Mouse (Mus musculus) liver, embryonic 14.5 days (tissue): Measurements from ENCODE around the gene Clec3a. TPM values are rescaled to one million over a fixed set of nuclear protein-coding genes. Genes with fewer than 3 reads are reported as not detected.

Experiments used
- ATAC-seq: fragments of 200-750 bp; cut with Nextera tagmentation; 2 replicates; pipeline ENCODE4 v1.8.0; 2017; ENCODE audit warnings: moderate number of reproducible peaks, mild to moderate bottlenecking, moderate library complexity; ENCODE audit not compliant: insufficient read depth
- DNase-seq, 3 experiments: peaks; one replicate each; pipeline ENCODE4 v3.0.0-alpha.2; 2012 to 2013; ENCODE audit warnings: low read depth in 3 of 3, low spot score in 3 of 3
- H3K27ac ChIP-seq: fragments of 300-500 bp; sonication (generic); 2 replicates; pipeline ENCODE4 v1.5.1; 2014; ENCODE audit warnings: moderate library complexity, mild to moderate bottlenecking, control low read depth, inconsistent platforms
- H3K27me3 ChIP-seq: fragments of 300-500 bp; sonication (generic); 2 replicates; pipeline ENCODE4 v1.6.1; 2014; ENCODE audit warnings: mild to moderate bottlenecking, low read length, moderate library complexity; ENCODE audit not compliant: control insufficient read depth, insufficient read depth
- H3K36me3 ChIP-seq: fragments of 300-500 bp; sonication (generic); replicated peaks from 2 replicates; pipeline ENCODE4 v1.6.1; 2014; ENCODE audit warnings: low read depth; ENCODE audit not compliant: control insufficient read depth, insufficient read depth
- H3K4me1 ChIP-seq, 2 experiments: fragments of 200-500 bp in 1 of 2; fragments of 300-500 bp in 1 of 2; sonication (generic) in 1 of 2; replicated peaks; 2 replicates each; pipeline ENCODE4 v1.6.1; 2012 to 2014; ENCODE audit warnings: antibody characterized with exemption in 1 of 2, inconsistent platforms in 1 of 2, low read length in 1 of 2; ENCODE audit not compliant: control insufficient read depth in 2 of 2, insufficient read depth in 2 of 2
- H3K4me2 ChIP-seq: fragments of 300-500 bp; sonication (generic); 2 replicates; pipeline ENCODE4 v1.6.1; 2014; ENCODE audit warnings: low read depth, mild to moderate bottlenecking, control low read depth, moderate library complexity
- H3K4me3 ChIP-seq, 2 experiments: fragments of 200-500 bp in 1 of 2; fragments of 300-500 bp in 1 of 2; sonication (generic) in 1 of 2; 2 replicates each; pipeline ENCODE4 v1.5.1; 2012 to 2014; ENCODE audit warnings: low read depth in 2 of 2, low read length in 2 of 2, mild to moderate bottlenecking in 2 of 2, control low read depth in 1 of 2, inconsistent platforms in 1 of 2, moderate library complexity in 1 of 2; ENCODE audit not compliant: insufficient read depth in 1 of 2
- H3K9ac ChIP-seq: fragments of 300-500 bp; sonication (generic); replicated peaks from 2 replicates; pipeline ENCODE4 v1.6.1; 2014; ENCODE audit warnings: mild to moderate bottlenecking, control low read depth, moderate library complexity
- H3K9me3 ChIP-seq: fragments of 300-500 bp; sonication (generic); 2 replicates; pipeline ENCODE4 v1.6.1; 2016; ENCODE audit warnings: low read length, mixed read lengths; ENCODE audit not compliant: control insufficient read depth
- CTCF ChIP-seq: IDR thresholded peaks from 2 replicates; pipeline ENCODE4 v1.5.1; 2016; ENCODE audit warnings: antibody characterized with exemption, low read depth, control low read depth
- EP300 ChIP-seq: IDR thresholded peaks from 2 replicates; pipeline ENCODE4 v1.6.1; 2016; ENCODE audit warnings: antibody characterized with exemption, low read depth
- WGBS: fragments of 180-500 bp; shearing (Covaris S2); extraction: QIAGEN DNeasy Blood & Tissue Kit; methylation state at CpG from one replicate; pipeline ENCODE4 v1.1.7; 2014; ENCODE audit not compliant: insufficient replicate concordance; 5-methylcytosine and 5-hydroxymethylcytosine counted together
- polyA plus RNA-seq, 2 experiments: library from polyadenylated mRNA; depleted of rRNA in 1 of 2; stranded (reverse) in 1 of 2; unstranded in 1 of 2; fragments of >200 nt; fragmentation: Nextera tagmentation in 1 of 2; extraction: Ambion mirVana in 1 of 2; gene quantifications; 2 replicates each; pipeline versions ENCODE4 v1.2.1 to v1.2.3; 2012 to 2014

The Clec3a gene
- polyA plus RNA-seq, 2 experiments, result not detected

DNA sequence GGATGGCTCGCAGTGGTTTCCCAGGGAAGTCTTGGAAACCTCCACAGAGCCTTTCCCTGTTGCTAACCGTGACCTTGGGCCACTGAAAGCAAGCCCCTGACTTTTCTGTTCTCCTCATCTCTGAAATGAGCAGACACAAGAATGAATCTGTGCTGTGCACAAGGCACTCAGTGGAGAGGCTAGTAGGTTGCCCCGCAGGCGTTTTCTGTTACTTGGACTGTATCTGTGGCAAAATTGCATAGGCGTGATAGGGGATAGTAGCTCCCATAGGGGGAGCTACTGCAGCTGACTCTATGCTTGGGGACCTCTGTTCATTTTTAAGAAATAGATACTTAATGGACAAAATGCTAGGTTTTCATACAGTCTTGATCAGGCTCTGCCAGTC is 22.3 kb downstream of the Clec3a start:
- 15% methylated on average over 5 of the region's 5 CpGs for WGBS
- no peaks in the 10 kb centered on the region for H3K27me3 ChIP-seq
- no peaks in the 10 kb centered on the region for H3K36me3 ChIP-seq
- H3K4me2 ChIP-seq, result peak overlapping the region; percentile 63
- ATAC-seq (no peak), DNase-seq (no peak)
- peaks cover 0 to 6% of the 10 kb centered on the region in 2 experiments; a peak in 2 of 4 replicates for H3K4me1 ChIP-seq
- H3K27ac ChIP-seq, result no peak overlapping the region
- TF ChIP-seq CTCF, result no peak; the same call in 1 of the 2 replicates
- no peak for TF ChIP-seq EP300
- H3K9me3 ChIP-seq, result no peaks in the 10 kb centered on the region
- peak overlapping the region; percentile 47 for H3K9ac ChIP-seq
- peak overlapping the region; percentile 60 to 87 for H3K4me3 ChIP-seq

DNA sequence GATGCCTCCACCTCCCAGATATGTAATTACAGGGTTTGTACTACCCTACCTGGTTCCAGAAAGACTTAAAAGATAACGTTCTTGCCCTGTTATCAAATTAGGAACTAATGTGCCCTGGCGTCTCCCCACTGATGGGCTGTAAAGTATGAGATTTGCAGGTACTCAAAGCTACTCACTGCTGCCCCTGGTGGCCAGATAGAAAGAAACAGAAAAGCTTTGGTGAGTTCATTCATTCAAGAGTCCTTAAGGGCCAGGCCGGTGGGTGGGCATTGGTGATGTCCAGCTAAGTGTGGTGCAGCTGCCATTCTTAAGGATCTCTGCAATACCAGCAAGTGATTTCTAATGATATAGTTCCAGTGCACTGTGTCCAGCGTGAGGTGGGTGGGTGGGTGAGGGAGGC is 23.7 kb downstream of the Clec3a start:
- Histone ChIP-seq H3K4me1 (peaks cover 0 to 6% of the 10 kb centered on the region in 2 experiments; a peak in 2 of 4 replicates), H3K27me3 (no peaks in the 10 kb centered on the region), H3K4me3 (no peak overlapping the region), H3K9ac (no peak overlapping the region), H3K9me3 (no peaks in the 10 kb centered on the region), H3K27ac (no peak overlapping the region), H3K36me3 (no peaks in the 10 kb centered on the region), H3K4me2 (no peak overlapping the region)
- 50% methylated on average over 4 of the region's 4 CpGs for WGBS
- DNase-seq, result peak; percentile 23 to 56 (median 31)
- TF ChIP-seq EP300 (no peak), CTCF (peak; percentile 75)
- ATAC-seq, result no peak

GRCm38 (mm10) chr8:114446884-114447283 is 29.0 kb downstream of the Clec3a start:
- DNase-seq (no peak), ATAC-seq (no peak)
- no peak overlapping the region for H3K4me2 ChIP-seq
- no peak for TF ChIP-seq EP300
- 67% methylated on average over 7 of the region's 7 CpGs for WGBS
- no peak overlapping the region for H3K4me3 ChIP-seq
- H3K27me3 ChIP-seq, result no peaks in the 10 kb centered on the region
- H3K27ac ChIP-seq, result no peak overlapping the region
- no peaks in the 10 kb centered on the region for H3K4me1 ChIP-seq
- no peak overlapping the region for H3K9ac ChIP-seq
- no peaks in the 10 kb centered on the region for H3K9me3 ChIP-seq
- H3K36me3 ChIP-seq, result no peaks in the 10 kb centered on the region

DNA sequence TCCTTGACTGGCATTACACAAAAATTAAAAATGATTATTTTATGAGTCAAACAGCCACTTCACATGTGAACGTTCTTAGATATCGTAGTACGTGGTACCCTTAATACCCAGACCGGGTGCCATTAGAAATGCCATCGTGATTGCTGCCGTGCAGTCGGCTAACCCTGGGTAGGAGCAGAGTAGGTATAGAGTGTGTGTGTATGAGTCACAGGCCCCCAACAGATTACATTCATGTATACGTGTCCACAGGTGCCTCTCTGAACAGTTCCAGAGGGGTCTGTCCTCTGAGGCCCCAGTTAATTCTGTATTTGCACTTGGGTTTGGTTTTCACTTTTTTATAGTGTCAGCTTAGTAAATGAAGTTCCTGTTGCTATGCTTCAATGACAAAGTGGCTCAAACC is 34.4 kb downstream of the Clec3a start:
- no peaks in the 10 kb centered on the region for H3K9me3 ChIP-seq

GRCm38 (mm10) chr8:114452781-114453221 is 34.9 kb downstream of the Clec3a start:
- H3K9me3 ChIP-seq, result no peaks in the 10 kb centered on the region
- no peaks in the 10 kb centered on the region for H3K36me3 ChIP-seq
- H3K27me3 ChIP-seq, result no peaks in the 10 kb centered on the region
- no peaks in the 10 kb centered on the region for H3K4me1 ChIP-seq
- H3K9ac ChIP-seq, result no peak overlapping the region
- DNase-seq (peak; percentile 17 to 42 (median 41)), ATAC-seq (no peak)
- H3K27ac ChIP-seq, result no peak overlapping the region
- TF ChIP-seq CTCF (peak; percentile 78), EP300 (no peak)
- no peak overlapping the region for H3K4me3 ChIP-seq
- H3K4me2 ChIP-seq, result no peak overlapping the region
- 24% methylated on average over 9 of the region's 9 CpGs for WGBS

More for the DNA sequence above, 34.4 kb downstream of the Clec3a start:
- DNase-seq (no peak), ATAC-seq (no peak)
- Histone ChIP-seq H3K4me2 (no peak overlapping the region), H3K4me1 (no peaks in the 10 kb centered on the region), H3K27me3 (no peaks in the 10 kb centered on the region), H3K4me3 (no peak overlapping the region), H3K36me3 (no peaks in the 10 kb centered on the region), H3K27ac (no peak overlapping the region), H3K9ac (no peak overlapping the region)
- 74% methylated on average over 8 of the region's 8 CpGs for WGBS
- TF ChIP-seq EP300, result no peak
- no peak for TF ChIP-seq CTCF
